Mouse (Mus musculus) cerebellum, adult 2 months (tissue): Measurements from ENCODE around the gene Plcb1.

Experiments
- CTCF ChIP-seq: fragments of 200-500 bp; IDR thresholded peaks from 2 replicates; pipeline ENCODE4 v1.5.1; 2011; ENCODE audit warnings: low read depth, mild to moderate bottlenecking, control low read depth, low read length, moderate library complexity, borderline replicate concordance; ENCODE audit not compliant: insufficient read depth
- POLR2A ChIP-seq: fragments of 200-500 bp; IDR thresholded peaks from 2 replicates; pipeline ENCODE4 v1.6.1; 2011; ENCODE audit warnings: low read length, control low read depth, borderline replicate concordance; ENCODE audit not compliant: insufficient read depth

- TF ChIP-seq CTCF (no peak), POLR2A (no peak)
These were observed 156.2 kb downstream of the Plcb1 start for GRCm38 (mm10) chr2:134942039-134942438.
